Comparison of ENCODE assay signal across 8 mouse cellular contexts in the genomic region with DNA sequence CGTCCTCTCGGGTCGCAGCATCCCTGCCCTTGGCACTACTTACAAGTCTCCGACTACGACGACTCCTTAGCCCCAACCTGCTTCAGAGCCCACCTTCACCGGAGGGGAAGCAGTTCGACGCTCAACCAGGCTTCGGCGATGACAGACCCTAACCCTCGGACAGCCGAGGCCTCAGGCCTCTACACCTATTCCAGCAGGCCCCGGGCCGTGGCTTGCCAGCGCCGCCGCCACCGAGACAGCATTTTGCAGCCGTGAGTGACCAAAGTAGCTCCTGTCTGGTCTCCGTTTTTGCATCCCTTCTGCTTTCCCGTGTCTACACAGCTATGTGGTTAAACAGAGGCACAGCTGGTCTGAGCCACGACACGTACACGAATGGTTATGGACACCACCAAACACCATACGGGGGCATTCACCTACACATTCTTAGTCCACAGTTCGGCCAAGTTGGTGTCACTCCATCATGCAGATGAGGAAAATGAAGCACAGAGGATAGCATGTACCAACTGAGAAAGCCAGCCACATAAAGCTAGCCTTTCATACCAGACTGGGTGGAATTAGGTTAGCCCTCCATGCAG. TPM values are rescaled to one million over a fixed set of nuclear protein-coding genes. Genes with fewer than 3 reads are reported as not detected.
DNase-seq lines count a peak whose midpoint lies in the region; ATAC-seq and TF ChIP-seq lines count a peak whose summit lies in the region.
"Not testable (repeated sequence)": the region's sequence is repeated elsewhere in the genome, so short reads cannot be mapped to it uniquely, and the experiment has no call there.

No protein-coding gene starts in this region.

- not testable (repeated sequence) for TF ChIP-seq POLR2A in small intestine, adult 2 months (IDR thresholded peaks at IDR 0.05; ENCODE audit: low read depth, low read length)

- not testable (repeated sequence) for H3K27me3 ChIP-seq in C2C12 (ENCODE audit: control insufficient read depth, insufficient read depth, insufficient read length); embryonic facial prominence, embryonic 10.5 days (replicated peaks; ENCODE audit: low read depth, poor library complexity, severe bottlenecking); forebrain, embryonic 15.5 days; heart, postnatal 0 days (ENCODE audit: control insufficient read depth, insufficient read depth, low read length); kidney, embryonic 15.5 days; liver, embryonic 14.5 days (ENCODE audit: control insufficient read depth, insufficient read depth, low read length); midbrain, embryonic 11.5 days (ENCODE audit: control insufficient read depth, insufficient read depth, low read length); small intestine, adult 2 months (ENCODE audit: control insufficient read depth, insufficient read depth, low read length)

- peak; percentile 73 for ATAC-seq in forebrain, embryonic 15.5 days (replicated peaks)
- peak; percentile 10; the same call in 1 of the 2 replicates for ATAC-seq in heart, postnatal 0 days (ENCODE audit: insufficient read depth, low read depth)
- ATAC-seq in kidney, embryonic 15.5 days (replicated peaks; ENCODE audit: low FRiP score), result peak; percentile 62; the same call in 1 of the 2 replicates
- not testable (repeated sequence) for ATAC-seq in liver, embryonic 14.5 days (ENCODE audit: insufficient read depth)
- peak; percentile 83; the same call in 1 of the 2 replicates for ATAC-seq in midbrain, embryonic 11.5 days (ENCODE audit: low FRiP score)

- not testable (repeated sequence) for H3K4me1 ChIP-seq in embryonic facial prominence, embryonic 10.5 days; forebrain, embryonic 15.5 days; heart, postnatal 0 days (ENCODE audit: control insufficient read depth, insufficient read depth); kidney, embryonic 15.5 days; liver, embryonic 14.5 days (replicated peaks; ENCODE audit: control insufficient read depth in 2 of 2, insufficient read depth in 2 of 2, low read length in 1 of 2); midbrain, embryonic 11.5 days (ENCODE audit: control insufficient read depth, insufficient read depth, low read length); small intestine, adult 2 months (ENCODE audit: control insufficient read depth, insufficient read depth, insufficient read length, low read length)

- H3K36me3 ChIP-seq in C2C12 (ENCODE audit: control insufficient read depth, insufficient read depth); embryonic facial prominence, embryonic 10.5 days (replicated peaks); forebrain, embryonic 15.5 days; heart, postnatal 0 days (replicated peaks; ENCODE audit: control insufficient read depth, insufficient read depth, low read length); kidney, embryonic 15.5 days; liver, embryonic 14.5 days (replicated peaks; ENCODE audit: control insufficient read depth, insufficient read depth, low read depth); midbrain, embryonic 11.5 days (ENCODE audit: control insufficient read depth, insufficient read depth, low read length); small intestine, adult 2 months (ENCODE audit: control insufficient read depth, insufficient read depth, low read length): not testable (repeated sequence)

- under 1% methylated on average over 20 of the region's 27 CpGs for WGBS in embryonic facial prominence, embryonic 10.5 days
- 0% methylated on average over 20 of the region's 27 CpGs for WGBS in forebrain, embryonic 15.5 days
- 0% methylated on average over 13 of the region's 27 CpGs for WGBS in heart, postnatal 0 days
- 0% methylated on average over 16 of the region's 27 CpGs for WGBS in kidney, embryonic 15.5 days
- under 1% methylated on average over 14 of the region's 27 CpGs for WGBS in liver, embryonic 14.5 days (ENCODE audit: insufficient replicate concordance)
- WGBS in midbrain, embryonic 11.5 days, result under 1% methylated on average over 12 of the region's 27 CpGs
- WGBS in small intestine, adult 2 months, result under 1% methylated on average over 20 of the region's 27 CpGs

- not testable (repeated sequence) for H3K9me3 ChIP-seq in embryonic facial prominence, embryonic 10.5 days; forebrain, embryonic 15.5 days; heart, postnatal 0 days (replicated peaks; ENCODE audit: control insufficient read depth, low read length); kidney, embryonic 15.5 days (replicated peaks); liver, embryonic 14.5 days (ENCODE audit: control insufficient read depth, low read length); midbrain, embryonic 11.5 days (ENCODE audit: control insufficient read depth, low read length)

- H3K4me2 ChIP-seq in forebrain, embryonic 15.5 days (replicated peaks), result peak overlapping the region; percentile 53
- H3K4me2 ChIP-seq in heart, postnatal 0 days (ENCODE audit: low read depth, low read length), result peak overlapping the region; percentile 65
- H3K4me2 ChIP-seq in kidney, embryonic 15.5 days, result peak overlapping the region; percentile 61
- peak overlapping the region; percentile 62 for H3K4me2 ChIP-seq in liver, embryonic 14.5 days (ENCODE audit: low read depth)
- peak overlapping the region; percentile 34 for H3K4me2 ChIP-seq in midbrain, embryonic 11.5 days

- H3ac ChIP-seq in C2C12 (ENCODE audit: control insufficient read depth, insufficient read length, low read depth), result peak overlapping the region; percentile 81

- DNase-seq in embryonic facial prominence, embryonic 10.5 days (ENCODE audit: low spot score); heart, postnatal 0 days (ENCODE audit: low spot score); liver, embryonic 14.5 days (ENCODE audit: low read depth in 3 of 3, low spot score in 3 of 3); midbrain, embryonic 11.5 days (ENCODE audit: low spot score, missing footprints): not testable (repeated sequence)

- not testable (repeated sequence) for TF ChIP-seq CTCF in C2C12 (IDR thresholded peaks at IDR 0.05; ENCODE audit: control insufficient read depth, insufficient read depth, insufficient read length); heart, postnatal 0 days (IDR thresholded peaks at IDR 0.05; ENCODE audit: low read depth); liver, embryonic 14.5 days (IDR thresholded peaks at IDR 0.05; ENCODE audit: low read depth); small intestine, adult 2 months (IDR thresholded peaks at IDR 0.05; ENCODE audit: extremely low read depth, insufficient read length, insufficient replicate concordance, low read depth, low read length)

- not testable (repeated sequence) for H3K79me2 ChIP-seq in C2C12 (ENCODE audit: control insufficient read depth, insufficient read depth)

- not testable (repeated sequence) for TF ChIP-seq EP300 in heart, postnatal 0 days (IDR thresholded peaks at IDR 0.05; ENCODE audit: low read depth); liver, embryonic 14.5 days (IDR thresholded peaks at IDR 0.05; ENCODE audit: low read depth)

- peak overlapping the region; percentile 66 for H3K9ac ChIP-seq in forebrain, embryonic 15.5 days (replicated peaks)
- peak overlapping the region; percentile 68; the same call in 1 of the 2 replicates for H3K9ac ChIP-seq in heart, postnatal 0 days (replicated peaks; ENCODE audit: low read depth, low read length)
- H3K9ac ChIP-seq in kidney, embryonic 15.5 days, result peak overlapping the region; percentile 51; the same call in 1 of the 2 replicates
- H3K9ac ChIP-seq in liver, embryonic 14.5 days (replicated peaks), result peak overlapping the region; percentile 61
- peak overlapping the region; percentile 48; the same call in 1 of the 2 replicates for H3K9ac ChIP-seq in midbrain, embryonic 11.5 days (ENCODE audit: low read length)

- H3K27ac ChIP-seq in embryonic facial prominence, embryonic 10.5 days (replicated peaks), result peak overlapping the region; percentile 85; the same call in 1 of the 2 replicates
- H3K27ac ChIP-seq in forebrain, embryonic 15.5 days (replicated peaks), result peak overlapping the region; percentile 91
- peak overlapping the region; percentile 97 for H3K27ac ChIP-seq in heart, postnatal 0 days (ENCODE audit: low read depth)
- H3K27ac ChIP-seq in kidney, embryonic 15.5 days, result peak overlapping the region; percentile 96
- not testable (repeated sequence) for H3K27ac ChIP-seq in liver, embryonic 14.5 days; midbrain, embryonic 11.5 days (ENCODE audit: low read depth, low read length)
- peak overlapping the region; percentile 47 for H3K27ac ChIP-seq in small intestine, adult 2 months (ENCODE audit: insufficient read depth, low read depth, low read length)

- H3K79me3 ChIP-seq in C2C12 (ENCODE audit: low read depth), result not testable (repeated sequence)

- peak overlapping the region; percentile 43 for H3K4me3 ChIP-seq in C2C12 (ENCODE audit: insufficient read depth, poor library complexity, severe bottlenecking)
- H3K4me3 ChIP-seq in embryonic facial prominence, embryonic 10.5 days, result peak overlapping the region; percentile 66
- peak overlapping the region; percentile 68 for H3K4me3 ChIP-seq in forebrain, embryonic 15.5 days
- peak overlapping the region; percentile 57 for H3K4me3 ChIP-seq in heart, postnatal 0 days (ENCODE audit: low read depth, low read length)
- H3K4me3 ChIP-seq in kidney, embryonic 15.5 days (replicated peaks), result peak overlapping the region; percentile 56
- peak overlapping the region; percentile 66 to 90 for H3K4me3 ChIP-seq in liver, embryonic 14.5 days (ENCODE audit: insufficient read depth in 1 of 2, low read depth in 2 of 2, low read length in 2 of 2)
- H3K4me3 ChIP-seq in midbrain, embryonic 11.5 days (ENCODE audit: low read depth, low read length), result peak overlapping the region; percentile 46
- H3K4me3 ChIP-seq in small intestine, adult 2 months (ENCODE audit: low read depth, low read length), result peak overlapping the region; percentile 74

RNA-seq across cellular contexts. Expression of a gene that starts 0.7 kb away (rescaled TPM):
- 29.2 TPM for polyA plus RNA-seq in C2C12 (2012; fragmentation: generic; extraction: Trizol)
- polyA plus RNA-seq in embryonic facial prominence, embryonic 10.5 days (2016; fragmentation: Nextera tagmentation; extraction: Ambion mirVana), result 53.6 and 54.1 TPM in 2 replicates
- 68.0 and 77.6 TPM in 2 replicates for polyA plus RNA-seq in forebrain, embryonic 15.5 days (2015; fragmentation: Nextera tagmentation; extraction: Ambion mirVana)
- 42.6 and 57.2 TPM in 2 replicates for total RNA-seq in heart, postnatal 0 days (2014; rRNA removed; ENCODE audit: low replicate concordance)
- 76.5 and 82.9 TPM in 2 replicates for polyA plus RNA-seq in heart, postnatal 0 days (2015; fragmentation: Nextera tagmentation; extraction: Ambion mirVana)
- 52.0 and 61.3 TPM in 2 replicates for polyA plus RNA-seq in kidney, embryonic 15.5 days (2015; fragmentation: Nextera tagmentation; extraction: Ambion mirVana)
- polyA plus RNA-seq in liver, embryonic 14.5 days (2012; rRNA removed), result 8.2 and 14.3 TPM in 2 replicates
- polyA plus RNA-seq in liver, embryonic 14.5 days (2014; fragmentation: Nextera tagmentation; extraction: Ambion mirVana), result 17.2 and 19.1 TPM in 2 replicates
- 59.1 and 63.5 TPM in 2 replicates for polyA plus RNA-seq in midbrain, embryonic 11.5 days (2014; fragmentation: Nextera tagmentation; extraction: Ambion mirVana)
- polyA plus RNA-seq in small intestine, adult 2 months (2012; rRNA removed), result 37.1 and 66.3 TPM in 2 replicates

RNA-seq across cellular contexts. Expression of a gene that starts 20.3 kb away (rescaled TPM):
- polyA plus RNA-seq in C2C12 (2012; fragmentation: generic; extraction: Trizol), result 0.51 TPM
- 0.36 and 0.37 TPM in 2 replicates for polyA plus RNA-seq in embryonic facial prominence, embryonic 10.5 days (2016; fragmentation: Nextera tagmentation; extraction: Ambion mirVana)
- polyA plus RNA-seq in forebrain, embryonic 15.5 days (2015; fragmentation: Nextera tagmentation; extraction: Ambion mirVana), result 0.36 and 0.41 TPM in 2 replicates
- 1.4 and 3.3 TPM in 2 replicates for total RNA-seq in heart, postnatal 0 days (2014; rRNA removed; ENCODE audit: low replicate concordance)
- polyA plus RNA-seq in heart, postnatal 0 days (2015; fragmentation: Nextera tagmentation; extraction: Ambion mirVana), result 0.15 and 0.26 TPM in 2 replicates
- 0.51 and 0.84 TPM in 2 replicates for polyA plus RNA-seq in kidney, embryonic 15.5 days (2015; fragmentation: Nextera tagmentation; extraction: Ambion mirVana)
- 0.79 and 0.90 TPM in 2 replicates for polyA plus RNA-seq in liver, embryonic 14.5 days (2012; rRNA removed)
- polyA plus RNA-seq in liver, embryonic 14.5 days (2014; fragmentation: Nextera tagmentation; extraction: Ambion mirVana), result 1.3 and 1.6 TPM in 2 replicates
- polyA plus RNA-seq in midbrain, embryonic 11.5 days (2014; fragmentation: Nextera tagmentation; extraction: Ambion mirVana), result 0.48 and 0.58 TPM in 2 replicates
- polyA plus RNA-seq in small intestine, adult 2 months (2012; rRNA removed), result 0.85 and 1.4 TPM in 2 replicates
